Mouse (Mus musculus): ENCODE measurements around the gene D130052B06Rik.

DNA sequence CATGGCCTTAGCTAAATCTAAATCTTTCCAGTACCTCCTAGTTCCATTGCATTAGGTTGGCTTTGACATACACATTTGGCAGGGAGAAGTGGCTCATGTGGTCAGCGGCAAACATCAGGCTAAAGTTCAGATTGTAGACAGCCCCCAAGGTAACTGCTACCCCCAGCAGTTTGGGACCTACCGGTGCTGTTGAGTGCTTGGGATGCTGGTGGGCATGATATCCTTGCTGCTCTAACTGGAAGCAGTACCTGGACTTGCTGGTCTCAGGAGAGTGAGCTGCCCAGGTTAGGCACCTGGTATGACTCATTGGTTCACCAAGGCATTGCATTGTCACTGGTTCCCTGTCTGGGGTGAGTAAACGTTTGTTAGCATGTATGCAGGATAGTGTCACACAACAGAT is 8.3 kb upstream of the D130052B06Rik start:
- TF ChIP-seq CTCF (IDR thresholded peaks at IDR 0.05; ENCODE audit: extremely low read depth, insufficient read depth, low read length), result no peak
- no peak for TF ChIP-seq POLR2A (IDR thresholded peaks at IDR 0.05; ENCODE audit: extremely low read depth, insufficient read depth, low read length)

Measured in cortical plate, adult 2 months (tissue).